Mouse (Mus musculus): ENCODE results near the gene Taf1d.

Taf1d gene

DNA sequence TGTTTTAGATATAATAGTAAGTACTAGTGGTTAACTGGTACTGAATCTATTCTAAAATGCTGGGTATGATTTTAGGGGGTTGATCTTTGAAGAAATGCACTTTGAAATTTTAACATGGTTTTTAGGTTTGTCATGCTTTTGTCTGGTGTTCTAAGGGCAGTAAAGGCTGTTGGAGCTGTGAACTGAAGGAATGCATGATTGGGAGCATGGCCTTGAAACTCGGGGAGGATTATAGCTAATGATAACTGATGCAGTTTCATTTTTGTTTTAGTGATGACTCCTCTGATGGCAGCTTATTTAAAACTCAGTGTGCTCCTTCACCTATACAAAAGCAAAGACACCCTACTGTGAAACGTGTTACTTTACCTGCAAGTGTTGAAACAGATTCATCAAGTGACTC is 2.2 kb downstream of the Taf1d start:
- peak; percentile 13 for DNase-seq (ENCODE audit: low read depth)

DNA sequence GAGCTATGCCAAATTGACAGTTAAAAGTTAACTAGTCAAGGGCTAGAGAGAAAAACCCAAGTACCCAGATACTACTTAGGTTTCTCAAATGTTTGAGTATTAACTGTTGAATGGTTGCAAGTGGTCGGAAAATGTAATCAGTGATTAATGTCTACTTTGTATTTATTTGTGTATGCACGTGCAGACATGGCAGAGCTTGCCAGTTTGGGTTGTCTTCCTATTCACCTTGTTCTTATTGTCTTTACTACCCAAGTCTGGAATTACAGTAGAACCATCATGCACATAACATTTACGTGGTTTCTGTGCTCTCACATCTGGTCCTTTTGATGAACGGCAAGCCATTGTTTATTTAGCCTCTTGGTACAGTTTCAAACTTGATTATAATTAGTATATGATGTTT is 3.4 kb downstream of the Taf1d start:
- DNase-seq (ENCODE audit: low read depth): peak; percentile 16

DNA sequence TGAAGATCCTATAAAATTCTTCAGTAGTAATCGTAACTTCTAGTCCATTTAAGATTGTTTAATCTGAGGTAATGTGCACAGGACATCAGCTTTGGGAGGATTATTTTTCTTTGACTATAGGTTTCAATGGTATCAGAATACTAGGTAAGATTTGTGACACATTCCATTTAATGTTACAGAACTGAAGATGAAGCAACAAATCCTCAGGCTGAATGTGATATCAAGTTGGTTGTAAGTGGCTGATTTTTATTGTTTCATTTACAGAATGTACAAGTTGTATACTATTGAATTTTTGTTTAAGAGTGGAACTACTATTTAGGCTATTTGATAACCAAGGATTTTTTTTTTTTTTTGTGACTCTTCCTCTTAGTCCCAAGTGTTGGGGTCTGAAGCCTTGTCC is 4.2 kb downstream of the Taf1d start:
- DNase-seq (ENCODE audit: low read depth): no peak

DNA sequence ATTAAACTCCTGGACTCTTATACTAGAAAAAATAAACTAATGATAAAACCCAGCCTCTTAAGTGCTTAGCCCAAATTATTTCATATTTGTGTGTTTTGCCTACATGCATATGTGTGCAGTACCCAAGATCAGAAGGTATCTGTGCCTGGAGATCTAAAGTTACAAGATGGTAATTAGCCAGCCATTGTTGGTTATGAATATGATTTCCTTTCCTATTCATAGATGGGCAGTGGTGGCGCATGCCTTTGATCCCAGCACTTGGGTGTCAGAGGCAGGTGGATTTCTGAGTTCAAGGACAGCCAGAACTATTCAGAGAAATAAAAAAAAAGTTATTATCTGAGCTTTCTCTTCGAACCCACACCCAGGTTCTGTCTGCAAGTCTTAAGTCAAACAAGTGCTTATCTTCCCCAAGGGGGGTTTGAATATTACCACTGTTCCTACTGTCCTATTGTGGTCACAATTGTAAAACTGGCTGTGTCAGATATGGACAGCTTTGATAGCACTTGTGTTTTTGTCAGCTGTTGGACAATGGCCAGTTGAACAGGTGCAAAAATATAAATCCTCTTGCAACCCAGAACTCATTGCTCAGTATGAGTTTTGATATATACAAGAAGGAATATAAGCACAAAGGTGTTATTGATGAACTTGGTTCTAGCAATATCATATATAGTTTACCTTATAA is 6.2 kb downstream of the Taf1d start:
- peak; percentile 51 for DNase-seq (ENCODE audit: low read depth)

DNA sequence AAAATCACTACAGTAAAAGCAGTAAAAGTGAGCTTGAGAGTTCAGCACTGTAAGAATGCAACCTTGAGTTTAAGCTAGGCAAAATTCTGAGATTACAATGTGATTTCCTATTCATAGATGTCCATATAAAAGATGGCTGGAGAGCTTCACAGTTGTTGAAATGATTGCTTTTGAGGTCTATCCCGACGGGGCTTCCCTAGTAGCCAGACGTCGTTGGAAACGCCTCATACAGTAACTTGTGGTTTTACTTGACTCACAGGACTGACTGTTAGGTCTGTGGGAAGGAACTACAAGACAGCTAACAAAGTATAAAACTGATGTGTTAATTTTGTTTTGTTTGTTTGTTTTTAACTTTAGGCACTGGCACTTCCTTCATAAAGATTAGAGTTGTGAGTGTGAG is 7.6 kb downstream of the Taf1d start:
- DNase-seq (ENCODE audit: low read depth): peak; percentile 49

DNA sequence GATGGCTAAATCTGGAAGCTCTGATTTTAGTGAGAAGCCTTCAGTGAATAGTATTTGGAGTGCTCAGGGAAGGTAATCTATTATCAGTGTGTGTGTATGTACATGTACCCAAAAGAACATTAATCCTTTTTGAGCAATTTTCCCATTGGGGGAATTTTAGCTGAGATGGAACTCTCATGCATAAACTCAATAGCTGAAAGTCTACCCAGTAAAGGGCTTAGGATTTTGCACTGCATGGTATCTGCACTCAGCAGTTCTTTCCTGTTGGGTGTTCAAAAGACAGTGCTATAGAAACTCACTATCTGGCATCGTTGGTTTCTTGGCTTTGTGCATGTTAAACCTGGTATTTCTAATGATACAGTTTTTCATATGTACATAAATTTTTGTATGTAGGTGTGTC is 8.6 kb downstream of the Taf1d start:
- DNase-seq (ENCODE audit: low read depth): no peak

DNA sequence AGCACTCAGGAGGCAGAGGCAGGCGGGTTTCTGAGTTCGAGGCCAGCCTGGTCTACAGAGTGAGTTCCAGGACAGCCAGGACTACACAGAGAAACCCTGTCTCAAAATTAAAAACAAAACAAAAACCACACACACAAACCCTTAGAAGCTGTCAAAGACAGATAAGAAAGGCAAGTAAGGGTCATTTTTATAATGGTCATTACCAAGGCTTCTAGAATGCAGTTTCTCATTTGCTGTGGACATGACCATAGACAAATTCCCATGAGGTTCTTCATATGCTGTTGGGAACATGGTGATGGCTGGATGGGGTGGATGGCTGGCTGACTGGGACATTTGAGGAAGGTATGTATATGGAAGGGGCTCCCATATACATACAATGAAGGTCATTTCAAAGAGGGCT is 10.3 kb downstream of the Taf1d start:
- DNase-seq (ENCODE audit: low read depth): peak; percentile 26

DNA sequence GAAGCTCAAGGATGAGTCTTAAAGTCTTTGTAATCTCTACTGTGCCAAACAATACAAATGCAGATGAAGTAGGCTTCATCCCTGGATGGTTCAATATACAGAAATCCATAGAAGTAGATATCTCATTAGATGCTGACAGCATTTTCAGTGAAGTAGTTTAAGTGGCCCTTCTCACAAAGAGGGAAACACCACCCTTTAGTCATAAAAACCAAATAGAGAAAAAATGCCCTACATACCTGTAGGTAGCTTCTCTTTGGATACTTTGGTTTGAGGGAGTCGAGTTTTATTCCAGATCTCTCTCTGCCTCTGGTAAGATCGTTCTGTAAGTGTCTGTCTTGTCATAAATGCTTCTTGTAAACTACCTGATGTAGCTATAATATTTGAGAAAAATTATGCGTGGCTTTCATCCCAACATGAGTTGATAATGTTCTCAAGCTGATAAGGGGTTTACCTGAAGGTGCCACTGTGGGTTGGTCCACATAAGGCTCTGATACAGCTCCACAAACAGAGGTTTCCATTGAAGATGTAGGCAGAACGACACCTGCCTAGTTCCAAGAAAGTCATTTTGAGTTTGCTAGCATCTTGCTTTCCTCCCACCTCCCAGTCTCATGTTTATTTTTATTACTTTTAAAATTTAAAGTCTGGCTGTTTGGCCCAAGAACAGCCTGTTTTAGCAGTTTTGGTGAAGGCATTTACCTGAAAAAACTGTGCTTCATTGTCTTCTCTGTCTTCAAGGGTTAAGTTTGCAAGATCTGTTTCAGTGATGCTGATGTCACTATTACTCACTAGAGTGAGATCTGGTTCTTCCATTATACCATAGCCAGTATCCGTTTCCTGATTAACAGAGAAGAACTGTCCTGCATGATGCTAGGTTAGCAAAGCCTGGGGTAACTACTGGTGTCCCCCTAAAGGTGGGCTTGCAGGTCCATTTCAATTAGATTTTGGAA is 11.5 kb downstream of the Taf1d start:
- peak; percentile 57 for DNase-seq (ENCODE audit: low read depth)

DNA sequence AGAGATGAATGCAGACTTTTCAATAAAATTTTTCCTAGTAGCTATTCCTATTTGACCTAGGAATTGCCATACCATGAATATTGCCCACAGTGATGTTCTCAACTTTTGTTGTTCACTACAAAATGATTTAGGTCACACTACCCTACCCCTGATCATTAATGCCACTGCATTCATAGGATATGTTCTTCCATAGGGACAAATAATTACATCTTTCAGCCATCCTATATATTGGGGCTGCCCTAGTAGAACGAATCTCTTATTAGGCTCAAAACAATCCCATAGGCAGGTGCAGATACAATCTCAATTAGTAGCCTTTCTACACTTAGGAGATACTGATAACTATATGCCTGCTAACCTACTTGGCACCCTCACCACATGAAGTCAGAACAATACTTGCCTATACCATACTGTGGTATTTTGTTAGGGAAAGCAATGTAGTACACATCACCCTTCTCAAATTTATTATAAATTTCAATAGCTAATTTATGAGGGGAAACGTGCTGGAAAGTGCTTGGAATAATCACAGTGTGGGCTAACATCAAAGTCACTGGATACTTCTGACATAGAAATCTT is 12.2 kb downstream of the Taf1d start:
- no peak for DNase-seq (ENCODE audit: low read depth)

DNA sequence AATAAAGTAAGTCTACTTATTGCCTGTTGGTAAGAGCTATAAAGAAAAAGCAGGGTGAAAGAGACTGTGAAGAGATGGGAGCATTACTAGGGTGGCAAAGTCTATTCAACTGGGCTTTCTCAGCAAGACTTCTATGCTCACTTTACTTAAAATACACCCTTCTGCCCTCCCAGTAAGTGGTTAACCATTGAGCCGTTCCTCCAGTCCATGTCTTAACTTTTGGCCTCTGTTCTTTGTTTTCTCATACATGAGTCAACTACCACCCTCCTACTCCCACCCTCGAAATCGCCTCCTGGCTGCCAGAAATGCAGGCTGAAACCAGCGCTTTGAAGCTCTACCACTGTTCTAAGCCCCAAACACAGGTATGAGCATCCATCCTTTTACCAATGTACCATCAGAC is 31.8 kb downstream of the Taf1d start:
- DNase-seq (ENCODE audit: low read depth): no peak

DNA sequence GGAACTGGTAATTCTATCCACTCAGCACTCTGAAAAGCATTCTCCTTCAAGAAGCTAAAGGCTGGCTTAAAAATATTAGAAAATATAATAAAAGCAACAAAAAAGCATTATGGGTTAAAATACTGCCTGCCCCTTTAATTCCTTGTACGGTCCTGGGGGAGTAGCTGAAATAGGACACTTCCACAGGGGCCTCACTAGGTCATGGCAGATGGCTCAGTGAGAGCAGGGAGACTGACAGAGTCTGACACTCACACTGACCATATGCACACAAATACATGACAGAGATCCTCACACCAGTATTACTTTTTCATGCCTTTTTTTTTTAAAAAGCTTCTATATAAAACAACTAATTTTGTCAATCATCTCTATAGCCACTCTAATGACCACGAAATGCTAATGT is 43.9 kb downstream of the Taf1d start:
- DNase-seq (ENCODE audit: low read depth): no peak

DNA sequence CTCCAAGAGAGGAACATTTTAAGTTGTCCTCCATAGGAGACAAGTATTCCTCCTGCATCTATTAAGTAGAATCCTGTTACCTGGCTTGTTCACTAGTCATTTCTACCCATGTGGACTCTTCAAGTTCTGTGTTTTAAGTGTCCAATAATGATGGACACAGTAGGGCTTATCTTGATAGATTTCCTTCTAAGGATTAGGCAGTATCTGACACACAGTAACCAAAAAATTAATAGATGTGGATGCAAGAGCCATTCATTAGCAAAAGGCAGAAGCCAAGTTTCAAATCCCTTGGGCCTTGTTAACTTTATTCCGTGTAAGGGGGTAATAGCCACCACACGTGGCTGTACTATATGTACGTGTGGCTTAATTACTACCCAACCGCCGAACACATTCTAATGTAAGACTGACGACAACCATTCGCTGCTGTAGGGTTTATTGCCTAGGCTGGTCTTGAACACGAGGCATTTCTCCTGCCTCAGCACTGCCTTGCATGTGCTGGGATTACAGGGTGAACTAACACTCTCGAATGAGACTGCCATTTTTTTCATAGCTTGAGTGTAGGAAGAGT is 51.0 kb downstream of the Taf1d start:
- DNase-seq (ENCODE audit: low read depth): no peak

DNA sequence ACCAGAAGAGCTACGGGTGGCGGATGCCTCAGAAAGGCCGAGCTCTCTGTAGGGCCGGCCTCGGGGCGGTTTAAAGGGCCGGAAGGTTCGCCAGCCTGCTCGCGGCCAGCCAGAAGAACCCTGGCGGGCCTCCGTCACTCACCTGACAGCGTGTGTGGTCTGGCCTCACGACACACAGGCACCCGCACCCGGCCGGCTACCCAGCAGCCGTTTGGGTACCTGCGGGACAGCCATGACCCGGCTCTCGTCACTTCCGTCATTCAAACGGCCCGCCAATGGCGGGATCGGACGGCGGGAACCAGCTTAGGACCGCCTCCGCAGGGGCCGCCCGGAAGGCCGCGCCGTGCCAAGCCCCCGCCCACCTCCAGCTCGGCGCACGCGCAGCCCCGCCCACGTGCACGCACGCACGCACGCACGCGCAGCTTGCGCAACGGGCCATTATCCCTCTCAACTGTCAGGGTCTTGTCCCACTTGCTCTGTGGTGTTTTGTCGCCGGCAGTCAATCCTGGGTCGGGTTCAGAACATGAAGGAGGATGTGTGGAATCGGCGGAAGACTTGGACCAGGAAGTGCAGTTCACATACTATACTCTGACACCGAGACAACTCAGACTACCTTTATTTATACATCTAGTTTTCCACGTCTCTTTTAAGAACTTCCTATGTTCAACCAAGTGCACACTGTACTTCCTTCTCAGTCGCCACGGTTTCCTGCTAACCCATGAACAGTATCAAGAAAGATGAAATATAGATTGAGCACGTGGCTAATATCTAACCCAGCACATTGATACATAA is 51.7 kb downstream of the Taf1d start, which contains the start of gene Cep295:
Gene Cep295 (minus strand): TSS at position 305 of the 792 bp plus-strand sequence.
- peak; percentile 94 for DNase-seq (ENCODE audit: low read depth)

DNA sequence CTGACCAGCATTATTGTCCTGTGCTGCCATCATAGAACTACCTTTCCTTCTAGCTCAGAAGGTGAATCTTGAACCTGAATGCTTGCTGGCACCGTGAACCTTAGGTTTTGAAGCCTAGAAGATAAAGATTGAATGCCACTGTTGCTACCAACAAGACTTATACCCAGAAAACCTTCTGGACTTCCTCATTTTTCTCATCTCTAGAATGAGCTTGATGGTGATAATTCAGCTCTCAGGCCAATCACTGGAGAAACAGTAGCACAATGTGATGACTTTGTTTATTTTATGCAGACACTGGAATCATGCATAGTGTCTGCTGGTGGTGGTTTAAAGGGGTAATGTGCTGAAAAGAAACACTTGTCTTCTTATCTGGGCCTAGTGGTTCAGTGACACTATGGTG is 58.8 kb downstream of the Taf1d start:
- DNase-seq (ENCODE audit: low read depth): no peak

DNA sequence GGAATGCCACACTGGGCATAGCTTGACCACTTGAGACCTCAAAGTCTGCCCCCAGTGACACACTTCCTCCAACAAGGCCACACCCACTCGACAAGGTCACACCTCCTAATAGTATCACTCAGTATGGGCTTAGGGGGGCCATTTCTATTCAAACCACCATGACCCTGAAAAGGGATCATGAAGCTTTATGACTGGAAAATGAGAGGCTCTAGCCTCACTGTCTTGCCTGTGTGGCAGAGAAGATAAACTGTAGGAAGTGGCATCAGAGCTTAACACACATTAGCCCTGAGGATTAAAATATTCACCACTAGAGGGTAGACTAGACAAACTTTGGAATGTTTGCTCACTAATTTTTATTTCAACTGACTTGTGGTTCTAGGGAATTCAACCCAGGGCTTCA is 59.8 kb downstream of the Taf1d start:
- peak; percentile 60 for DNase-seq (ENCODE audit: low read depth)

DNA sequence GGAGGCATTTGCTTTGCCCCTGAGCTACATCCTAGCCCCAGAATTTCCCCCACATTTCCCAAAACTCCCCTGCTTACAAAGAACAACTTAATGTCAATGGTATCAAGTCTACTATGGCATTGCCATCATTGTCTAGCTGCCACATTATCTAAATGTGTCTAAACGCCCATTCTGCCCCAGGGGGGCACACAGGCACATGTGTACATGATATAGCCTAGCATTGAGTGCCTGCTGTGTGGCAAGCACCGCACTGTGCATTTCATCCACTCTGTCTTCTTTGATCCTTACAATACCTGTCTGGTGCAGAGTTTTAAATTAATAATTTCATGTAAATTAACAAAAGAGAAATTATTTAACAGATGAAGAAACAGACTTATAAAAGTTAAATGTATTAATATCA is 60.2 kb downstream of the Taf1d start:
- no peak for DNase-seq (ENCODE audit: low read depth)

Data from 416B (cell line).